Mouse (Mus musculus) myocyte (in vitro differentiated cells): ENCODE results near the gene Tdrd9. TPM values are rescaled to one million over a fixed set of nuclear protein-coding genes. Genes with fewer than 3 reads are reported as not detected.
A peak's percentile ranks its signal among the peaks of the same experiment; 100 is the strongest.

Source experiments
- H3K27me3 ChIP-seq: one replicate; pipeline ENCODE4 v1.6.1; 2011; ENCODE audit not compliant: control insufficient read depth, insufficient read depth, insufficient read length
- H3K36me3 ChIP-seq: one replicate; pipeline ENCODE4 v1.6.1; 2011; ENCODE audit not compliant: control insufficient read depth, insufficient read depth
- H3K4me2 ChIP-seq: one replicate; pipeline ENCODE4 v1.6.1; 2011; ENCODE audit warnings: low read depth, control low read depth
- H3K4me3 ChIP-seq: one replicate; pipeline ENCODE4 v1.5.1; 2011; ENCODE audit warnings: mild to moderate bottlenecking, control low read depth, moderate library complexity
- H3K79me2 ChIP-seq: one replicate; pipeline ENCODE4 v1.6.1; 2011; ENCODE audit not compliant: control insufficient read depth, insufficient read depth
- H3ac ChIP-seq: one replicate; pipeline ENCODE4 v1.6.1; 2011; ENCODE audit not compliant: control insufficient read depth, insufficient read length
- CEBPB ChIP-seq: IDR thresholded peaks from 2 replicates; pipeline ENCODE4 v1.6.1; 2011; ENCODE audit warnings: mild to moderate bottlenecking, moderate library complexity; ENCODE audit not compliant: poor library complexity, insufficient read depth, severe bottlenecking
- E2F4 ChIP-seq: IDR thresholded peaks from one replicate; pipeline ENCODE4 v1.6.1; 2011; ENCODE audit warnings: mild to moderate bottlenecking, control low read depth, moderate library complexity; ENCODE audit not compliant: insufficient read depth
- MAX ChIP-seq: IDR thresholded peaks from one replicate; pipeline ENCODE4 v1.6.1; 2011; ENCODE audit warnings: low read depth, mild to moderate bottlenecking, control low read depth
- MYOD1 ChIP-seq, 3 experiments: IDR thresholded peaks; one replicate each; pipeline ENCODE4 v1.6.1; 2011; ENCODE audit warnings: control low read depth in 2 of 3, low read depth in 2 of 3, mild to moderate bottlenecking in 2 of 3, moderate library complexity in 1 of 3; ENCODE audit not compliant: insufficient read length in 2 of 3, control insufficient read depth in 1 of 3
- MYOG ChIP-seq, 3 experiments: IDR thresholded peaks; one replicate each; pipeline ENCODE4 v1.6.1; 2011; ENCODE audit warnings: control low read depth in 2 of 3, low read depth in 2 of 3, mild to moderate bottlenecking in 2 of 3; ENCODE audit not compliant: insufficient read length in 2 of 3, control insufficient read depth in 1 of 3, insufficient read depth in 1 of 3
- POLR2A ChIP-seq: IDR thresholded peaks from one replicate; pipeline ENCODE4 v1.6.1; 2011; ENCODE audit warnings: low read depth, mild to moderate bottlenecking, control low read depth, moderate library complexity; ENCODE audit not compliant: insufficient read length
- POLR2AphosphoS2 ChIP-seq: IDR thresholded peaks from one replicate; pipeline ENCODE4 v1.6.1; 2011; ENCODE audit warnings: low read depth, control low read depth; ENCODE audit not compliant: insufficient read length
- REST ChIP-seq: IDR thresholded peaks from one replicate; pipeline ENCODE4 v1.6.1; 2011; ENCODE audit warnings: mild to moderate bottlenecking, control low read depth, moderate library complexity; ENCODE audit not compliant: insufficient read depth, insufficient read length
- SRF ChIP-seq: IDR thresholded peaks from one replicate; pipeline ENCODE4 v1.6.1; 2011; ENCODE audit warnings: low read depth; ENCODE audit not compliant: control insufficient read depth, insufficient read length
- TCF12 ChIP-seq: IDR thresholded peaks from one replicate; pipeline ENCODE4 v1.6.1; 2011; ENCODE audit warnings: mild to moderate bottlenecking, control low read depth; ENCODE audit not compliant: poor library complexity, insufficient read depth, severe bottlenecking
- TCF3 ChIP-seq: IDR thresholded peaks from one replicate; pipeline ENCODE4 v1.6.1; 2011; ENCODE audit warnings: low read depth, control low read depth; ENCODE audit not compliant: insufficient read length
- USF1 ChIP-seq: IDR thresholded peaks from one replicate; pipeline ENCODE4 v1.6.1; 2011; ENCODE audit warnings: low read depth, mild to moderate bottlenecking, control low read depth, moderate library complexity
- polyA plus RNA-seq: library from polyadenylated mRNA; unstranded; fragments of >200 nt; fragmentation: generic; extraction: Trizol; gene quantifications from one replicate; pipeline ENCODE4 v1.2.1, GENCODE M21; 2012; ENCODE audit warnings: missing spikeins

The Tdrd9 gene
- polyA plus RNA-seq, 1 experiment = 1.7 TPM

- Histone ChIP-seq H3K27me3 (no peaks in the 10 kb centered on the region), H3K79me2 (no peaks in the 10 kb centered on the region), H3ac (no peak overlapping the region), H3K36me3 (peaks cover 16% of the 10 kb centered on the region), H3K4me3 (no peak overlapping the region), H3K4me2 (no peak overlapping the region)
- no peak for TF ChIP-seq E2F4
- no peak for TF ChIP-seq POLR2A
- TF ChIP-seq MYOG (IDR thresholded peaks at IDR 0.05; ENCODE audit: control insufficient read depth in 1 of 3, insufficient read depth in 1 of 3, insufficient read length in 2 of 3, low read depth in 2 of 3) = no peak
Measured at GRCm38 (mm10) chr12:111956173-111956572, 15.2 kb upstream of the Tdrd9 start.

- H3ac ChIP-seq = no peak overlapping the region
- no peaks in the 10 kb centered on the region for H3K27me3 ChIP-seq
- TF ChIP-seq USF1 (no peak), POLR2AphosphoS2 (peak; percentile 15), E2F4 (no peak)
- H3K4me2 ChIP-seq = no peak overlapping the region
- no peak overlapping the region for H3K4me3 ChIP-seq
- H3K36me3 ChIP-seq = peaks cover 23% of the 10 kb centered on the region
- H3K79me2 ChIP-seq = no peaks in the 10 kb centered on the region
Measured at GRCm38 (mm10) chr12:111958101-111958865, 13.1 kb upstream of the Tdrd9 start.

GRCm38 (mm10) chr12:111963339-111963738 lies 8.0 kb upstream of the Tdrd9 start:
- Histone ChIP-seq H3K79me2 (peaks cover 29% of the 10 kb centered on the region), H3K4me2 (no peak overlapping the region), H3K27me3 (no peaks in the 10 kb centered on the region), H3ac (no peak overlapping the region), H3K36me3 (peaks cover 23% of the 10 kb centered on the region), H3K4me3 (no peak overlapping the region)
- no peak for TF ChIP-seq E2F4

GRCm38 (mm10) chr12:111966683-111967173 lies 4.6 kb upstream of the Tdrd9 start, which contains the start of gene Atp5mpl:
Gene Atp5mpl, minus strand, starts transcription at chr12:111966977.
- Histone ChIP-seq H3K4me2 (peak within 1 kb of the TSS; percentile 99), H3K79me2 (peaks cover 29% of the 10 kb centered on the region), H3ac (peak within 1 kb of the TSS; percentile 33), H3K27me3 (no peaks in the 10 kb centered on the region), H3K4me3 (peak within 1 kb of the TSS; percentile 75), H3K36me3 (peaks cover 5% of the 10 kb centered on the region)
- TF ChIP-seq TCF3 (no peak), POLR2A (peak; percentile 56), USF1 (no peak), MAX (no peak), SRF (no peak), MYOG (IDR thresholded peaks at IDR 0.05; ENCODE audit: control insufficient read depth in 1 of 3, insufficient read depth in 1 of 3, insufficient read length in 2 of 3, low read depth in 2 of 3) (no peak), REST (no peak), E2F4 (no peak), TCF12 (no peak), MYOD1 (IDR thresholded peaks at IDR 0.05; ENCODE audit: control insufficient read depth in 1 of 3, insufficient read length in 2 of 3, low read depth in 2 of 3) (peak in 1 of 3 experiments; percentile 9), POLR2AphosphoS2 (peak; percentile 66), CEBPB (no peak)

GRCm38 (mm10) chr12:111970085-111970484 lies 1.3 kb upstream of the Tdrd9 start:
- H3K79me2 ChIP-seq = peaks cover 14% of the 10 kb centered on the region
- no peak overlapping the region for H3K4me3 ChIP-seq
- no peak overlapping the region for H3ac ChIP-seq
- no peak overlapping the region for H3K4me2 ChIP-seq
- no peaks in the 10 kb centered on the region for H3K27me3 ChIP-seq
- TF ChIP-seq USF1 = no peak
- no peak for TF ChIP-seq TCF3
- TF ChIP-seq MYOG (IDR thresholded peaks at IDR 0.05; ENCODE audit: control insufficient read depth in 1 of 3, insufficient read depth in 1 of 3, insufficient read length in 2 of 3, low read depth in 2 of 3) = no peak
- no peak for TF ChIP-seq POLR2AphosphoS2
- no peak for TF ChIP-seq SRF
- TF ChIP-seq POLR2A = no peak
- TF ChIP-seq MAX = no peak
- TF ChIP-seq TCF12 = no peak
- no peak for TF ChIP-seq CEBPB
- TF ChIP-seq MYOD1 (IDR thresholded peaks at IDR 0.05; ENCODE audit: control insufficient read depth in 1 of 3, insufficient read length in 2 of 3, low read depth in 2 of 3) = no peak
- TF ChIP-seq E2F4 = no peak
- no peak for TF ChIP-seq REST
- no peaks in the 10 kb centered on the region for H3K36me3 ChIP-seq
